Mouse (Mus musculus) neural tube, embryonic 11.5 days (tissue): ENCODE data around the gene Rmi2. TPM values are rescaled to one million over a fixed set of nuclear protein-coding genes. Genes with fewer than 3 reads are reported as not detected.
A peak's percentile ranks its signal among the peaks of the same experiment; 100 is the strongest.

Experiments
- ATAC-seq: fragments of 200-750 bp; cut with Nextera tagmentation; 2 replicates; pipeline ENCODE4 v1.8.0; 2017; ENCODE audit warnings: moderate number of reproducible peaks, mild to moderate bottlenecking, moderate TSS enrichment, moderate library complexity; ENCODE audit not compliant: insufficient read depth, low FRiP score, low TSS enrichment
- DNase-seq: peaks from one replicate; pipeline ENCODE4 v3.0.0-alpha.2; 2015; ENCODE audit warnings: low spot score
- H3K27ac ChIP-seq: fragments of 300-500 bp; sonication (generic); 2 replicates; pipeline ENCODE4 v1.5.1; 2014; ENCODE audit warnings: low read depth, mild to moderate bottlenecking, low read length
- H3K27me3 ChIP-seq: fragments of 300-500 bp; sonication (generic); 2 replicates; pipeline ENCODE4 v1.6.1; 2014; ENCODE audit warnings: mild to moderate bottlenecking, low read length, mixed read lengths; ENCODE audit not compliant: control insufficient read depth, insufficient read depth
- H3K36me3 ChIP-seq: fragments of 300-500 bp; sonication (generic); 2 replicates; pipeline ENCODE4 v1.6.1; 2014; ENCODE audit warnings: mild to moderate bottlenecking, low read length, moderate library complexity, mixed read lengths; ENCODE audit not compliant: control insufficient read depth, insufficient read depth
- H3K4me1 ChIP-seq: fragments of 300-500 bp; sonication (generic); 2 replicates; pipeline ENCODE4 v1.6.1; 2014; ENCODE audit warnings: low read length, mixed read lengths; ENCODE audit not compliant: control insufficient read depth, insufficient read depth
- H3K4me2 ChIP-seq: fragments of 300-500 bp; sonication (generic); 2 replicates; pipeline ENCODE4 v1.6.1; 2014; ENCODE audit warnings: low read depth, mild to moderate bottlenecking, moderate library complexity
- H3K4me3 ChIP-seq: fragments of 300-500 bp; sonication (generic); 2 replicates; pipeline ENCODE4 v1.5.1; 2014; ENCODE audit warnings: low read depth, low read length
- H3K9ac ChIP-seq: fragments of 300-500 bp; sonication (generic); 2 replicates; pipeline ENCODE4 v1.6.1; 2014; ENCODE audit warnings: mild to moderate bottlenecking, low read length
- H3K9me3 ChIP-seq: fragments of 300-500 bp; sonication (generic); 2 replicates; pipeline ENCODE4 v1.6.1; 2016; ENCODE audit warnings: low read length; ENCODE audit not compliant: control insufficient read depth
- WGBS: fragments of 180-500 bp; shearing (Covaris S2); extraction: QIAGEN DNeasy Blood & Tissue Kit; methylation state at CpG from one replicate; pipeline ENCODE4 v1.1.7; 2014; 5-methylcytosine and 5-hydroxymethylcytosine counted together
- polyA plus RNA-seq: library from polyadenylated mRNA; unstranded; fragments of >200 nt; fragmentation: Nextera tagmentation; extraction: Ambion mirVana; gene quantifications from 2 replicates; pipeline ENCODE4 v1.2.1, GENCODE M21; 2014

Rmi2 gene
- polyA plus RNA-seq, 1 experiment from 2014 or later = 3.6 TPM

DNA sequence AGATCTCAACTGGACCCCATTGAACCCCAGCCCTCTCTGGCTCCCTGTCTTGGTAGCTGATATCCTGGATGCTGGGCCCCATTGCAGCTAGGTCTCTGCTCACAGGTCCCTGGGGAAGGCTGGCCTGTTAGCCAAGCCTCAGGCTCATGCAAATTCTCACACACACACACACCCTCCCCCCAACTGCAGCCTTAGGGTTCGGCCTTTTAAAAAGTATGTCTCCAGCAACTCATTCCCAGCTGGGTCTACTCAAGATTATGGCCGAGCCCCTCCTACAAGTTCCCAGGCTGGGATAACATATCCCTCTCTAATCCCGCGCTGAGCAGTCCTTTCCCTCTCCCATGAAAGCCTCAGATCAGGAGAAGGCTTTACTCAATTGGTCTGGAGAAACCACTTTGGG lies 13.5 kb upstream of the Rmi2 start:
- Histone ChIP-seq H3K27me3 (no peaks in the 10 kb centered on the region), H3K27ac (no peak overlapping the region), H3K9ac (no peak overlapping the region), H3K4me1 (no peaks in the 10 kb centered on the region), H3K36me3 (no peaks in the 10 kb centered on the region), H3K4me2 (no peak overlapping the region), H3K9me3 (no peaks in the 10 kb centered on the region), H3K4me3 (no peak overlapping the region)
- ATAC-seq (no peak), DNase-seq (no peak)
- WGBS = 83% methylated on average over 4 of the region's 4 CpGs

DNA sequence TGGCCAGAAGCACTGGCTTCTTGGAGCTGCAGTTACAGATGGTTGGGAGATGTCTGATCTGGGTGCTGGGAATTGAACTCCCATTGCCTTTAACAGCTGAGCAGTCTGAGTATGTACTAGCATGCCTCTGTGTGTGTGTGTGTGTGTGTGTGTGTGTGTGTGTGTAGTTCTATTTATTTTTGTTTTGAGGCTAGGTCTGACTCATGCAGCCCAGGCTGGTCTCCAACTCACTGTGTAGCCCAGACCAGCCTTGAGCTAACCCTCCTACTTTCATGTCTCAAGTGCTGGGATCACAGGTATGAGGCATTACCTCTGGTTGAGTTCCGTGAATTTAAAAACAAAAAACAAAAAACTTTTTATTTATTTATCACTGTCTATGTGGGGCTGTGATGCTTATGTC lies 10.3 kb upstream of the Rmi2 start:
- Histone ChIP-seq H3K9ac (no peak overlapping the region), H3K27me3 (no peaks in the 10 kb centered on the region), H3K27ac (no peak overlapping the region), H3K36me3 (no peaks in the 10 kb centered on the region), H3K4me1 (no peaks in the 10 kb centered on the region), H3K9me3 (no peaks in the 10 kb centered on the region), H3K4me3 (no peak overlapping the region), H3K4me2 (no peak overlapping the region)
- WGBS = 91% methylated on average over 1 of the region's 1 CpGs
- no peak for ATAC-seq
- DNase-seq = no peak

DNA sequence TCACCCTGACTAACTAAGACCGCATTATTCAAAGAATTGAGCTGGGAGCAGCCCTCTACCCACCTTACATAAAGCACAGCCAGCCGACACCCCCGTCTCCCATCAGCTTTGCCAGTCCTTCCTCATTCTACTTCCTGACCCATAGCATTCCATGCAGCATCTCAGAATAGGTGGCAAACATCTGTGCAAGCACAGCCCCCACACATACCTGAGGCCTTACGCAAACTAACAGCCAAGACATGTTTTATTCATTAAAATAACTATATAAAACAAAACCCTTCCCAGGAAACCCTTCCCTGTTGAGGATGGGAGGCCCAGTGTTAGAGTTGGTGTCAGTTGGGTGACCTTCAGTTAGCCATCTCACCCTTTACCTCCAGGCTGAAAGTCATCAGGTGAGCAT lies 9.0 kb upstream of the Rmi2 start:
- no peak for ATAC-seq
- WGBS = 88% methylated on average over 4 of the region's 4 CpGs
- no peaks in the 10 kb centered on the region for H3K27me3 ChIP-seq

DNA sequence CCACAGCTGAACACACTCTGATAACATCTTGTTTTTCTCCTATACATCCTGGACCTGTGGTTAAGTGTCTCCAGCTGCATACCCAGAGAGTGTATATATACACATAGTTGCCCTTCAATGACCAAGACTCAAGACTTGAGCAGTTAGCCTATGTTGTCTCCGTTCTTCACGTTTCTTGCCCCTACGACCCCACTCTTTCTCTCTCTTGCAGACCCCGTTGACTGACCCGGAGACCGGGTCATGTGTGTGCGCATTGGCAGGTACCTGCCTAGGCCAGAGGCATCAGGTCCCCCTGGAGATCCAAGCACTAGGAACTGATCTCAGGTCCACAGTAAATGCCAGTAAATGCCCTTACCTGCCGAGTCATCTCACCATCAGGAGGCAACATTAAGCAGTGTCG lies 7.6 kb upstream of the Rmi2 start:
- no peak overlapping the region for H3K27ac ChIP-seq
- ATAC-seq = no peak
- no peaks in the 10 kb centered on the region for H3K9me3 ChIP-seq
- no peaks in the 10 kb centered on the region for H3K36me3 ChIP-seq
- WGBS = 92% methylated on average over 9 of the region's 9 CpGs
- H3K27me3 ChIP-seq = no peaks in the 10 kb centered on the region
- DNase-seq = no peak
- H3K4me2 ChIP-seq = no peak overlapping the region
- no peak overlapping the region for H3K4me3 ChIP-seq
- no peak overlapping the region for H3K9ac ChIP-seq
- no peaks in the 10 kb centered on the region for H3K4me1 ChIP-seq

More for the DNA sequence above, 9.0 kb upstream of the Rmi2 start:
- Histone ChIP-seq H3K9me3 (no peaks in the 10 kb centered on the region), H3K27ac (no peak overlapping the region), H3K4me1 (no peaks in the 10 kb centered on the region), H3K9ac (no peak overlapping the region), H3K36me3 (no peaks in the 10 kb centered on the region), H3K4me2 (no peak overlapping the region), H3K4me3 (no peak overlapping the region)
- no peak for DNase-seq

DNA sequence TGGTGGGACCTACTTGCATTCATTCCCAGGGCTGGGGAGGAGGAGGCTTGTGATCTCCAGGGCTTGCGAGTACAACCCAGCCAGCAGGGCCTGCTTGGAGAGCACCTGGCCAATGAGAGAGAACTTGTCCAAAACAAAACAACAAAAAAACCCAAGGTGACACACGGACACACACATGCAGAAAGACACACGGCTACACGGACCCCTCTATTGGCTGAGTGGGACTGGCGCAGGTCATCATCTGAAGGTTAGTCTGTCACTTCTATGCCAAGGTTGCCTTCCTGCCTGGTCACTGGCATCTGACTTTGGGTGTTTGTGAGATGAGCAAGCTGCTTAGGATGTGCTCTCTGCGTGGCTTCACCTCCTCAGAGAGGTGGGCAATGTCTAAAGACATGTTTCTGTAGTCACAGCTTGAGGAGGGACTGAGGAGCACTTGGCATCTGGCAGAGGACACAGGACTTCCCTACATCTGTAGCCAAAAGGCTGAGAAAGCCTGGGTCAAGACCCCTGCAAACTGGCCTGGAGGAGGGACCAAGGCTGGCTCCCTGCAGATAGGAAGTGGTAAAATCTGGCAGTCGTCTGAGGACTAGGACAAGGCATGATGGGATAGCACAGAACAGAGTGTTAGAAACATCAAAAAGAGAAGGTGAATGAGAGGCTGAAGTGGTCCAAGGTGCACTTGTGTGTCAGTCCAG lies 6.9 kb upstream of the Rmi2 start:
- 79% methylated on average over 7 of the region's 7 CpGs for WGBS
- no peak overlapping the region for H3K27ac ChIP-seq
- no peaks in the 10 kb centered on the region for H3K4me1 ChIP-seq
- no peaks in the 10 kb centered on the region for H3K9me3 ChIP-seq
- no peak for DNase-seq
- no peaks in the 10 kb centered on the region for H3K27me3 ChIP-seq
- H3K4me2 ChIP-seq = no peak overlapping the region
- H3K9ac ChIP-seq = no peak overlapping the region
- H3K4me3 ChIP-seq = no peak overlapping the region
- H3K36me3 ChIP-seq = no peaks in the 10 kb centered on the region
- no peak for ATAC-seq

DNA sequence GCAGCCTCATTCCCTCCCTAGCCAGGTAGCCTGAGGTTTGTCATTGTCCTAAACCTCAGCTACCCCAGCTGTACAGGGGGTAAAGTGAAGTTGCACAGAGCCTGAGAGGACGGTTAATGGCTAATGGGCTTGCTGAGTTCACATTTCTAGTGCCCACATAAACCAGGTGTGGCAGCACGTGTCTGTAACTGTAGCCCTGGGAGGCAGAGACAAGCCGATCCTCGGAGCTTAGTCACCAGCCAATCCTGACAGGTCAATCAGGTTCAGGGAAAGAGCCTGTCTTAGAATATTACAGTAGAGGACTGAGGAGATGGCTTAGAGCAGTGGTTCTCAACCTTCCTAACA lies 6.4 kb upstream of the Rmi2 start:
- WGBS = 75% methylated on average over 4 of the region's 4 CpGs
- Histone ChIP-seq H3K36me3 (no peaks in the 10 kb centered on the region), H3K9me3 (no peaks in the 10 kb centered on the region), H3K27ac (no peak overlapping the region), H3K4me3 (no peak overlapping the region), H3K4me2 (no peak overlapping the region), H3K27me3 (no peaks in the 10 kb centered on the region), H3K4me1 (no peaks in the 10 kb centered on the region), H3K9ac (no peak overlapping the region)
- DNase-seq = no peak
- ATAC-seq = no peak

DNA sequence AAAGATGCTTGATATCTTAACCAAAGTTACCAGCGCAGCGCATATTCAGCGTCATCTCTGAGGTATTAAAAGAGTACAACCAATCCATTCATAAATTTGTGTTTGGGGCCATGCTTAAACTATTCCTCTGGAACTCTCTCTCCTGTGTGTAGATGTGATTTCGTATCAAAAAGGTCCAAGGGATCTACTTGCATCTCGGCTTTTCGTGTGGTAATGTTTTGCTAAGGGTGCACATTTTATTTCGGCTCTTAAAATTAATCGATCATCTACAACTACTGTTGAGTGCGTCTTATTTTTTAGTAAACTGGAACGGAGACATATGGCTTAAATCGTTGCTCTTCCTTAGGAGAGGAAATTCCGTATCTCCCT lies 333 bp upstream of the Rmi2 start:
- peaks cover 3% of the 10 kb centered on the region; the same call in 1 of the 2 replicates for H3K4me1 ChIP-seq
- DNase-seq (no peak), ATAC-seq (no peak)
- no peaks in the 10 kb centered on the region for H3K36me3 ChIP-seq
- H3K4me3 ChIP-seq = peak overlapping the region; percentile 80
- H3K27ac ChIP-seq = no peak overlapping the region
- H3K9ac ChIP-seq = peak overlapping the region; percentile 26; the same call in 1 of the 2 replicates
- H3K27me3 ChIP-seq = no peaks in the 10 kb centered on the region
- 11% methylated on average over 12 of the region's 12 CpGs for WGBS
- no peaks in the 10 kb centered on the region for H3K9me3 ChIP-seq
- H3K4me2 ChIP-seq = peak overlapping the region; percentile 76

DNA sequence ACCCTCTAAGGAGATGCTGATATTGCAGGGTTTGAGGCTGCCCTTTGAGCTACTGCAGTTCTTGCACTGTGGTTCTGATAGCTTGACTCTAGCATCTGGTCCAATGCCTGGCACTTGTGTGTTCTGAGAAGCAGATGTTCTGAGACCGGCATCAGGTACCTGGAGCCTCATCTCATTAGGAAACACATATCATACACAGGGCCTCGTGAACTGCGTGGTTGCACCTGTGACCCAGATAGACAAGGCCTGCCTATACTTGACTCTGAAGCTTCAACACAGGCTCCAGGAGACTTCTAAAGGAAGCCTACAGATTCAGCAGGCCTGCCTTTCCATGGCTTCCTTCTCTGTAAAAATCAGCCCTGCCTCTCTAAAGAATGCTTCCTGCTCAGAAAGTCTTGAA lies 1.5 kb downstream of the Rmi2 start:
- Histone ChIP-seq H3K9me3 (no peaks in the 10 kb centered on the region), H3K4me3 (no peak overlapping the region), H3K4me1 (peaks cover 3% of the 10 kb centered on the region; the same call in 1 of the 2 replicates), H3K27ac (no peak overlapping the region), H3K9ac (no peak overlapping the region), H3K27me3 (no peaks in the 10 kb centered on the region), H3K4me2 (no peak overlapping the region), H3K36me3 (no peaks in the 10 kb centered on the region)
- ATAC-seq = no peak
- no peak for DNase-seq
- 94% methylated on average over 3 of the region's 3 CpGs for whole genome bisulfite sequencing

DNA sequence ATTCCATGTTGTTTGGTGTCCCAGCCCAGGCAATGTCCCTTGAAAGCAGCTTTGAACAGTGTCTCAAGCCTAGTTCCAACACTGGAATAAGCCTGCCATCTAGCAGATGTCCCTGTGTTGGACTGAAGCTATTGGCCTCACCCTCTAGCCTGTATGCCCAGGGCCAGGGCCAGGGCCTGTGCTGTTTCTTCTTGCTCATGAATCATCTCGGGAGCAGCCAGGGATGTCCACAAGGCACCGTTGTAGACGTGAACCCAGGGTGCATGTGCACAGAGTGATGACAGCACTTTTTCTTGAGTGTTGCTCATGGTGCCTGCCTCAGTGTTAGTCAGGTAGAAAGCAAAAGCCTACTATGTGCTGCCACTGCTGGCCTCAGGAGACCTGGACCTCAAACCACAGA lies 2.4 kb downstream of the Rmi2 start:
- no peaks in the 10 kb centered on the region for H3K36me3 ChIP-seq
- ATAC-seq (no peak), DNase-seq (no peak)
- H3K9me3 ChIP-seq = no peaks in the 10 kb centered on the region
- 90% methylated on average over 3 of the region's 3 CpGs for whole genome bisulfite sequencing
- no peak overlapping the region for H3K9ac ChIP-seq
- H3K4me3 ChIP-seq = no peak overlapping the region
- H3K4me1 ChIP-seq = peaks cover 3% of the 10 kb centered on the region; the same call in 1 of the 2 replicates
- no peak overlapping the region for H3K27ac ChIP-seq
- no peaks in the 10 kb centered on the region for H3K27me3 ChIP-seq
- H3K4me2 ChIP-seq = no peak overlapping the region
